Mouse (Mus musculus) liver, embryonic 16.5 days (tissue): ENCODE measurements around the gene Prpf3. TPM values are rescaled to one million over a fixed set of nuclear protein-coding genes. Genes with fewer than 3 reads are reported as not detected.

ENCODE experiments used
- ATAC-seq: fragments of 200-750 bp; cut with Nextera tagmentation; 2 replicates; pipeline ENCODE4 v1.8.0; 2017; ENCODE audit warnings: low read depth, mild to moderate bottlenecking, moderate number of reproducible peaks, moderate library complexity
- H3K27ac ChIP-seq: fragments of 300-500 bp; sonication (generic); 2 replicates; pipeline ENCODE4 v1.5.1; 2014; ENCODE audit warnings: mild to moderate bottlenecking, low read length
- H3K27me3 ChIP-seq: fragments of 300-500 bp; sonication (generic); 2 replicates; pipeline ENCODE4 v1.6.1; 2014; ENCODE audit warnings: low read depth, low read length, mixed read lengths; ENCODE audit not compliant: control insufficient read depth, insufficient read depth
- H3K36me3 ChIP-seq: fragments of 300-500 bp; sonication (generic); 2 replicates; pipeline ENCODE4 v1.6.1; 2014; ENCODE audit warnings: mild to moderate bottlenecking; ENCODE audit not compliant: control insufficient read depth, insufficient read depth
- H3K4me1 ChIP-seq: fragments of 300-500 bp; sonication (generic); 2 replicates; pipeline ENCODE4 v1.6.1; 2014; ENCODE audit warnings: low read depth, low read length, mixed read lengths; ENCODE audit not compliant: control insufficient read depth
- H3K4me2 ChIP-seq: fragments of 300-500 bp; sonication (generic); 2 replicates; pipeline ENCODE4 v1.6.1; 2014; ENCODE audit warnings: low read depth, low read length, mixed read lengths
- H3K4me3 ChIP-seq: fragments of 300-500 bp; sonication (generic); 2 replicates; pipeline ENCODE4 v1.5.1; 2014; ENCODE audit warnings: low read depth, mild to moderate bottlenecking, low read length
- H3K9ac ChIP-seq: fragments of 300-500 bp; sonication (generic); 2 replicates; pipeline ENCODE4 v1.6.1; 2014; ENCODE audit warnings: low read depth, low read length
- H3K9me3 ChIP-seq: fragments of 300-500 bp; sonication (generic); replicated peaks from 2 replicates; pipeline ENCODE4 v1.6.1; 2016; ENCODE audit warnings: low read length; ENCODE audit not compliant: control insufficient read depth
- WGBS: fragments of 180-500 bp; shearing (Covaris S2); extraction: QIAGEN DNeasy Blood & Tissue Kit; methylation state at CpG from one replicate; pipeline ENCODE4 v1.1.7; 2014; ENCODE audit not compliant: insufficient replicate concordance; 5-methylcytosine and 5-hydroxymethylcytosine counted together
- polyA plus RNA-seq: library from polyadenylated mRNA; unstranded; fragments of >200 nt; fragmentation: Nextera tagmentation; extraction: Ambion mirVana; gene quantifications from 2 replicates; pipeline ENCODE4 v1.2.1, GENCODE M21; 2015

Gene Prpf3
- polyA plus RNA-seq, 1 experiment from 2014 or later = 23.1 TPM

- ATAC-seq = no peak
- no peaks in the 10 kb centered on the region for H3K27me3 ChIP-seq
- H3K9ac ChIP-seq = no peak overlapping the region
- no peak overlapping the region for H3K4me2 ChIP-seq
- WGBS = 83% methylated on average over 4 of the region's 4 CpGs
- H3K4me3 ChIP-seq = no peak overlapping the region
- H3K4me1 ChIP-seq = no peaks in the 10 kb centered on the region
- H3K27ac ChIP-seq = no peak overlapping the region
- H3K36me3 ChIP-seq = peaks cover 33% of the 10 kb centered on the region
- H3K9me3 ChIP-seq = no peaks in the 10 kb centered on the region
These were observed 70.2 kb downstream of the Prpf3 start for GRCm38 (mm10) chr3:95785501-95785900.

Other genes with a start within 250 kb of the Prpf3 start
- 32.8 and 33.4 TPM in 2 replicates for gene Ensa, start 230.9 kb downstream of the Prpf3 start, polyA plus RNA-seq
- 11.1 and 14.5 TPM in 2 replicates for gene Mcl1, start 197.1 kb downstream of the Prpf3 start, polyA plus RNA-seq
- 0.74 and 0.83 TPM in 2 replicates for gene Adamtsl4, start 168.0 kb downstream of the Prpf3 start, polyA plus RNA-seq
- gene Ecm1, start 116.3 kb downstream of the Prpf3 start, polyA plus RNA-seq = 21.2 and 26.7 TPM in 2 replicates
- gene Tars2, start 95.7 kb downstream of the Prpf3 start, polyA plus RNA-seq = 33.0 and 33.9 TPM in 2 replicates
- 7.7 and 7.9 TPM in 2 replicates for gene Rprd2, start 37.0 kb downstream of the Prpf3 start, polyA plus RNA-seq
- 156 and 178 TPM in 2 replicates for gene Mrps21, start 15.6 kb upstream of the Prpf3 start, polyA plus RNA-seq
- 0.78 and 1.1 TPM in 2 replicates for gene Ciart, start 26.4 kb upstream of the Prpf3 start, polyA plus RNA-seq
- gene BC028528, start 36.1 kb upstream of the Prpf3 start, polyA plus RNA-seq = 5.5 and 6.8 TPM in 2 replicates
- gene Aph1a, start 38.1 kb upstream of the Prpf3 start, polyA plus RNA-seq = 10.9 and 12.6 TPM in 2 replicates
- gene Car14, start 48.8 kb upstream of the Prpf3 start, polyA plus RNA-seq = 14.6 and 15.4 TPM in 2 replicates
- gene Anp32e, start 73.4 kb upstream of the Prpf3 start, polyA plus RNA-seq = 118 and 125 TPM in 2 replicates
- gene Plekho1, start 140.1 kb upstream of the Prpf3 start, polyA plus RNA-seq = 4.2 and 4.5 TPM in 2 replicates
- 11.7 and 12.9 TPM in 2 replicates for gene Vps45, start 202.6 kb upstream of the Prpf3 start, polyA plus RNA-seq
- gene Otud7b, start 248.6 kb upstream of the Prpf3 start, polyA plus RNA-seq = 5.8 and 7.7 TPM in 2 replicates